Mouse (Mus musculus): ENCODE measurements around the gene Canx. TPM values are rescaled to one million over a fixed set of nuclear protein-coding genes. Genes with fewer than 3 reads are reported as not detected.

Canx gene
- polyA plus RNA-seq, 1 experiment from 2014 or later: 190 TPM

MicroRNAs encoded within 50 kb of the gene (microRNA counts, 519-probe panel; counts per million panel counts)
- microRNA mmu-miR-804: 2,848 counts per million, percentile 21 among the panel's probes with 10 or more counts

Small RNA genes within 50 kb of the gene (microRNA-seq; reads per million reads assigned to microRNA genes)
- gene Mir804: not detected

Other genes starting within 250 kb of the Canx start
- 23.3 and 28.3 TPM in 2 replicates for gene Tbc1d9b, start 194.3 kb downstream of the Canx start, polyA plus RNA-seq (2014; fragmentation: Nextera tagmentation; extraction: Ambion mirVana)
- gene Mrnip, start 151.2 kb downstream of the Canx start, polyA plus RNA-seq (2014; fragmentation: Nextera tagmentation; extraction: Ambion mirVana): 34.5 and 41.5 TPM in 2 replicates
- gene Sqstm1, start 114.8 kb downstream of the Canx start, polyA plus RNA-seq (2014; fragmentation: Nextera tagmentation; extraction: Ambion mirVana): 263 and 276 TPM in 2 replicates
- gene Mgat4b, start 114.8 kb downstream of the Canx start, polyA plus RNA-seq (2014; fragmentation: Nextera tagmentation; extraction: Ambion mirVana): 15.2 and 18.9 TPM in 2 replicates
- 3.4 and 4.1 TPM in 2 replicates for gene Ltc4s, start 87.1 kb downstream of the Canx start, polyA plus RNA-seq (2014; fragmentation: Nextera tagmentation; extraction: Ambion mirVana)
- gene Maml1, start 33.4 kb downstream of the Canx start, polyA plus RNA-seq (2014; fragmentation: Nextera tagmentation; extraction: Ambion mirVana): 5.4 and 5.8 TPM in 2 replicates
- 0.86 and 0.88 TPM in 2 replicates for gene Cby3, start 28.8 kb upstream of the Canx start, polyA plus RNA-seq (2014; fragmentation: Nextera tagmentation; extraction: Ambion mirVana)
- gene Hnrnph1, start 51.3 kb upstream of the Canx start, polyA plus RNA-seq (2014; fragmentation: Nextera tagmentation; extraction: Ambion mirVana): 598 and 623 TPM in 2 replicates
- 27.2 and 32.7 TPM in 2 replicates for gene Rufy1, start 105.5 kb upstream of the Canx start, polyA plus RNA-seq (2014; fragmentation: Nextera tagmentation; extraction: Ambion mirVana)

Measured in forebrain, embryonic 14.5 days (tissue).